Mouse (Mus musculus): ENCODE results near the gene Nek3. TPM values are rescaled to one million over a fixed set of nuclear protein-coding genes. Genes with fewer than 3 reads are reported as not detected.

Gene Nek3
- total RNA-seq (2021), result 1 to 10 TPM; 3.5 to 5.0 TPM

GRCm38 (mm10) chr8:22166080-22166603 lies at the start of gene Nek3:
Nek3 (minus strand) TSS chr8:22166435.
- DNase-seq, result peak; percentile 93
- intact Hi-C loops (cut with DNase I), result loop anchor here (10.0 kb wide), 1 partner anchor 151 kb away; no protein-coding TSS in a partner anchor

- intact Hi-C loops (cut with DNase I), result no loop called here
- no peak for DNase-seq
These were observed 48.6 kb upstream of the Nek3 start for GRCm38 (mm10) chr8:22214826-22215225.

GRCm38 (mm10) chr8:22209012-22209411 lies 42.8 kb upstream of the Nek3 start:
- intact Hi-C loops (cut with DNase I), result no loop called here
- no peak for DNase-seq

- DNase-seq, result no peak
- intact Hi-C loops (cut with DNase I), result no loop called here
These were observed 41.3 kb upstream of the Nek3 start for GRCm38 (mm10) chr8:22207535-22207934.

GRCm38 (mm10) chr8:22199481-22199880 lies 33.2 kb upstream of the Nek3 start:
- DNase-seq, result no peak
- intact Hi-C loops (cut with DNase I), result loop anchor here (10.0 kb wide), 1 partner anchor 175 kb away; no protein-coding TSS in a partner anchor

- DNase-seq, result no peak
- intact Hi-C loops (cut with DNase I), result loop anchor here (10.0 kb wide), 1 partner anchor 177 kb away; no protein-coding TSS in a partner anchor
These were observed 31.7 kb upstream of the Nek3 start for GRCm38 (mm10) chr8:22197914-22198313.

- DNase-seq, result no peak
- intact Hi-C loops (cut with DNase I), result loop anchor here (5.0 to 10.0 kb wide), 2 partner anchors 181 to 209 kb away; no protein-coding TSS in a partner anchor
These were observed 27.3 kb upstream of the Nek3 start for GRCm38 (mm10) chr8:22193432-22194010.

GRCm38 (mm10) chr8:22192660-22193431 lies 26.6 kb upstream of the Nek3 start, which contains the start of gene Vps36:
Vps36 (plus strand) TSS chr8:22192809.
- peak; percentile 91 for DNase-seq
- intact Hi-C loops (cut with DNase I), result loop anchor here (5.0 to 10.0 kb wide), 2 partner anchors 182 to 209 kb away; no protein-coding TSS in a partner anchor

- intact Hi-C loops (cut with DNase I), result no loop called here
- peak; percentile 95 for DNase-seq
These were observed 19.5 kb upstream of the Nek3 start, which contains the start of gene Ckap2 for GRCm38 (mm10) chr8:22185431-22186397. Ckap2 (minus strand) TSS chr8:22185819.

- intact Hi-C loops (cut with DNase I), result no loop called here
- peak; percentile 53 for DNase-seq
These were observed 18.6 kb upstream of the Nek3 start for GRCm38 (mm10) chr8:22184884-22185283.

GRCm38 (mm10) chr8:22175966-22176365 lies 9.7 kb upstream of the Nek3 start:
- no peak for DNase-seq
- intact Hi-C loops (cut with DNase I), result no loop called here

GRCm38 (mm10) chr8:22169167-22169566 lies 2.9 kb upstream of the Nek3 start:
- intact Hi-C loops (cut with DNase I), result loop anchor here (10.0 kb wide), 1 partner anchor 154 kb away; no protein-coding TSS in a partner anchor
- no peak for DNase-seq

GRCm38 (mm10) chr8:22165251-22166079 lies 770 bp downstream of the Nek3 start:
- DNase-seq, result no peak
- intact Hi-C loops (cut with DNase I), result loop anchor here (10.0 kb wide), 1 partner anchor 151 kb away; no protein-coding TSS in a partner anchor

GRCm38 (mm10) chr8:22164431-22164830 lies 1.8 kb downstream of the Nek3 start:
- intact Hi-C loops (cut with DNase I), result loop anchor here (10.0 kb wide), 1 partner anchor 150 kb away; no protein-coding TSS in a partner anchor
- DNase-seq, result no peak

- intact Hi-C loops (cut with DNase I), result loop anchor here (10.0 kb wide), 1 partner anchor 147 kb away; no protein-coding TSS in a partner anchor
- DNase-seq, result no peak
These were observed 4.0 kb downstream of the Nek3 start for GRCm38 (mm10) chr8:22162206-22162605.

- intact Hi-C loops (cut with DNase I), result no loop called here
- DNase-seq, result no peak
These were observed 15.9 kb downstream of the Nek3 start for GRCm38 (mm10) chr8:22150345-22150663.

- intact Hi-C loops (cut with DNase I), result no loop called here
- DNase-seq, result no peak
These were observed 16.4 kb downstream of the Nek3 start for GRCm38 (mm10) chr8:22149643-22150344.

GRCm38 (mm10) chr8:22148367-22148740 lies 17.9 kb downstream of the Nek3 start:
- DNase-seq, result no peak
- intact Hi-C loops (cut with DNase I), result no loop called here

Data from left cerebral cortex, postnatal 4 days (tissue).